Mouse (Mus musculus): ENCODE measurements around the gene Olfr49. TPM values are rescaled to one million over a fixed set of nuclear protein-coding genes. Genes with fewer than 3 reads are reported as not detected.

Gene Olfr49
- not detected in 2 replicates for polyA plus RNA-seq (2015; fragmentation: Nextera tagmentation; extraction: Ambion mirVana)

DNA sequence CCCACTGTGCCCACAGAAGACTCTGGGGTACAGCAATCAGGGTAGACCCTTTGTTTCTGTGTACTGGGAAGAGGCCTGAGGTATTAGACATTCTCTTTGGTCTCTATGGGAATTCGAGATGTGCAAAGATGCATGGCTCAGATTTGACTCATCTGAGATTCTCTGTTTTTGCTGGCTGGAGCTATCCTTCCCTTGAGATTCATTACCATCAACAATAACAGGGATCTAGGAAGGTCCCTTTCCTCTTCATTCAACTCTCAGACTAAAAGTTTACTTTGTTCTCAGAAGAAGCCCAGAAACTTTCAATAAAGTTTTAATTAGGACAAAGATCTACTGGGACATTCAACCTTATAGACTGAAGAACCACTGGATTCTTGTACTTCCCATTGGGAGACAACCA lies at the start of gene Olfr49:
Gene Olfr49 (minus strand): TSS at position 101 of the 400 bp plus-strand sequence.

DNA sequence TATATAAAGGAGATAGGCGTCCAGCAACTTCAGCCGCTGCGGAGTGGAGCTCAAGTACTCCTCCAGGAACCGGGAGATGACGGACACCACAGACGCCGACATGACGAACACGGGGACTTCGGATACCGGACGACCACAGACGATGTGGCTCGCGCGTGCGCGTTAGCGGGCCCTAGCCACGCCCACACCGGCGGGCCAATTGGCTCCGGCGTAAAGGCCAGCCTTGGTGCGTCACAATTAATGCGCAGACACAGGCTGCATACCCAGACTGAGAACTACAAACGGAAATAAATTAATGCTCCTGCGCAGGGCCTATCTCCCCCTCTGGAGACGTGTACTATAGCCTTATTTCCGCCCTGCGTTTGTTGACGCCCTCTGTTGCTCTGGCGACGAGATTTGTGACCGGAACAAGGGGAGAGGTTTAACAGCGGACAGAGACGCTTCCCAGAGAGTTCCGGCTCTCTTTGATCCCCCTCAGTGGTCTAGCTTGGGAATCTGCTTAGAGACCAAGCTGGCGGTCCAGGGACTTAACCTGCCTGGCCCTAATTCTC lies 30.9 kb downstream of the Olfr49 start, which contains the start of the genes Dad1 and Abhd4:
Gene Dad1 (minus strand): TSS at position 364 of the 551 bp plus-strand sequence.
Gene Abhd4 (plus strand): TSS at position 448 of the 551 bp plus-strand sequence.

Other genes starting within 250 kb of the Olfr49 start
- gene Dad1, start 30.8 kb downstream of the Olfr49 start, polyA plus RNA-seq (2015; fragmentation: Nextera tagmentation; extraction: Ambion mirVana): 197 and 214 TPM in 2 replicates
- gene Abhd4, start 30.8 kb downstream of the Olfr49 start, polyA plus RNA-seq (2015; fragmentation: Nextera tagmentation; extraction: Ambion mirVana): 35.1 and 36.2 TPM in 2 replicates
- 48.0 and 52.8 TPM in 2 replicates for gene Oxa1l, start 75.9 kb upstream of the Olfr49 start, polyA plus RNA-seq (2015; fragmentation: Nextera tagmentation; extraction: Ambion mirVana)
- gene Slc7a7, start 132.8 kb upstream of the Olfr49 start, polyA plus RNA-seq (2015; fragmentation: Nextera tagmentation; extraction: Ambion mirVana): 3.3 and 4.1 TPM in 2 replicates
- 232 TPM in 2 replicates for gene Mrpl52, start 142.0 kb upstream of the Olfr49 start, polyA plus RNA-seq (2015; fragmentation: Nextera tagmentation; extraction: Ambion mirVana)
- 77.2 and 88.0 TPM in 2 replicates for gene Mmp14, start 146.7 kb upstream of the Olfr49 start, polyA plus RNA-seq (2015; fragmentation: Nextera tagmentation; extraction: Ambion mirVana)
- gene Lrp10, start 179.2 kb upstream of the Olfr49 start, polyA plus RNA-seq (2015; fragmentation: Nextera tagmentation; extraction: Ambion mirVana): 30.6 and 32.8 TPM in 2 replicates
- 0.10 and 0.13 TPM in 2 replicates for gene Rem2, start 191.2 kb upstream of the Olfr49 start, polyA plus RNA-seq (2015; fragmentation: Nextera tagmentation; extraction: Ambion mirVana)
- gene Prmt5, start 232.6 kb upstream of the Olfr49 start, polyA plus RNA-seq (2015; fragmentation: Nextera tagmentation; extraction: Ambion mirVana): 32.3 and 36.0 TPM in 2 replicates

All from skeletal muscle tissue, postnatal 0 days (tissue).